Mouse (Mus musculus): ENCODE measurements around the gene Mlst8. TPM values are rescaled to one million over a fixed set of nuclear protein-coding genes. Genes with fewer than 3 reads are reported as not detected.

Gene Mlst8
- total RNA-seq (2021) = 10 to 100 TPM; 42.5 to 42.9 TPM
- long read RNA-seq, transcript Mlst8-202 (9 exons, 3,340 nt) = major isoform, 18 of 67 reads
- long read RNA-seq, transcript Mlst8-201 (9 exons, 3,358 nt) = minor isoform, 12 of 67 reads
- long read RNA-seq, partial matches to known transcripts = 0 of 67 reads
- long read RNA-seq, other reads (novel, unspliced or antisense) = 33 of 67 reads

- DNase-seq (ENCODE audit: low spot score in 2 of 2) = peak; percentile 97 to 99
Measured at GRCm38 (mm10) chr17:24478663-24479380, at the start of gene Mlst8. Mlst8 (minus strand) TSS chr17:24479078.

- no peak for DNase-seq (ENCODE audit: low spot score in 2 of 2)
Measured at GRCm38 (mm10) chr17:24528560-24528918, 49.7 kb upstream of the Mlst8 start.

GRCm38 (mm10) chr17:24527723-24528559 lies 49.1 kb upstream of the Mlst8 start, which contains the start of gene Traf7:
Traf7 (minus strand) TSS chr17:24527938.
- peak; percentile 94 to 98 for DNase-seq (ENCODE audit: low spot score in 2 of 2)

GRCm38 (mm10) chr17:24527315-24527714 lies 48.4 kb upstream of the Mlst8 start:
- no peak for DNase-seq (ENCODE audit: low spot score in 2 of 2)

- peak in 1 of 2 experiments; percentile 4 for DNase-seq (ENCODE audit: low spot score in 2 of 2)
Measured at GRCm38 (mm10) chr17:24524734-24525133, 45.9 kb upstream of the Mlst8 start.

- DNase-seq (ENCODE audit: low spot score in 2 of 2) = no peak
Measured at GRCm38 (mm10) chr17:24520450-24520849, 41.6 kb upstream of the Mlst8 start.

GRCm38 (mm10) chr17:24514270-24515257 lies 35.7 kb upstream of the Mlst8 start:
- no peak for DNase-seq (ENCODE audit: low spot score in 2 of 2)

- DNase-seq (ENCODE audit: low spot score in 2 of 2) = peak; percentile 65 to 85
Measured at GRCm38 (mm10) chr17:24513609-24514008, 34.7 kb upstream of the Mlst8 start.

GRCm38 (mm10) chr17:24507806-24508460 lies 29.1 kb upstream of the Mlst8 start:
- no peak for DNase-seq (ENCODE audit: low spot score in 2 of 2)

- no peak for DNase-seq (ENCODE audit: low spot score in 2 of 2)
Measured at GRCm38 (mm10) chr17:24507129-24507664, 28.3 kb upstream of the Mlst8 start.

GRCm38 (mm10) chr17:24506332-24507070 lies 27.6 kb upstream of the Mlst8 start:
- peak; percentile 54 to 69 for DNase-seq (ENCODE audit: low spot score in 2 of 2)

GRCm38 (mm10) chr17:24505286-24505955 lies 26.5 kb upstream of the Mlst8 start:
- DNase-seq (ENCODE audit: low spot score in 2 of 2) = no peak

GRCm38 (mm10) chr17:24504085-24504484 lies 25.2 kb upstream of the Mlst8 start:
- no peak for DNase-seq (ENCODE audit: low spot score in 2 of 2)

- DNase-seq (ENCODE audit: low spot score in 2 of 2) = no peak
Measured at GRCm38 (mm10) chr17:24502208-24502607, 23.3 kb upstream of the Mlst8 start.

- DNase-seq (ENCODE audit: low spot score in 2 of 2) = no peak
Measured at GRCm38 (mm10) chr17:24496026-24496425, 17.1 kb upstream of the Mlst8 start.

- DNase-seq (ENCODE audit: low spot score in 2 of 2) = peak; percentile 85 to 88
Measured at GRCm38 (mm10) chr17:24495443-24495842, 16.6 kb upstream of the Mlst8 start.

- peak in 1 of 2 experiments; percentile 77 for DNase-seq (ENCODE audit: low spot score in 2 of 2)
Measured at GRCm38 (mm10) chr17:24494627-24495335, 15.9 kb upstream of the Mlst8 start.

GRCm38 (mm10) chr17:24490399-24490798 lies 11.5 kb upstream of the Mlst8 start:
- peak in 1 of 2 experiments; percentile 69 for DNase-seq (ENCODE audit: low spot score in 2 of 2)

Data from layer of hippocampus, adult 18-20 months (tissue).